In genomic region chr11:36332222-36332621, GRCm38 (mm10) we compare ENCODE assay signal across 20 mouse cellular contexts.
A peak's percentile ranks its signal among the peaks of the same experiment; 100 is the strongest.
DNase-seq lines count a peak whose midpoint lies in the region; ATAC-seq lines count a peak whose summit lies in the region.
"Had no signal": no experiment of that assay in that cellular context is flagged by ENCODE, and none has a peak within 500 bp of the region (broad histone marks: within the 10 kb centered on the region; RNA-seq: fewer than 3 reads in every experiment).

No protein-coding gene starts in this region.

- no peaks in the 10 kb centered on the region for H3K9me3 ChIP-seq in forebrain, embryonic 14.5 days (replicated peaks; ENCODE audit: control insufficient read depth, low read length)
- no peaks in the 10 kb centered on the region for H3K9me3 ChIP-seq in forebrain, embryonic 13.5 days (replicated peaks)
- no peaks in the 10 kb centered on the region for H3K9me3 ChIP-seq in hindbrain, embryonic 15.5 days
- H3K9me3 ChIP-seq in neural tube, embryonic 15.5 days (replicated peaks): no peaks in the 10 kb centered on the region
- H3K9me3 ChIP-seq: heart, embryonic 12.5 days; liver, embryonic 13.5 days had no signal

- no peaks in the 10 kb centered on the region for H3K36me3 ChIP-seq in forebrain, embryonic 14.5 days (ENCODE audit: control insufficient read depth, insufficient read depth, low read length)
- no peaks in the 10 kb centered on the region for H3K36me3 ChIP-seq in forebrain, embryonic 13.5 days (ENCODE audit: poor library complexity, severe bottlenecking)
- no peaks in the 10 kb centered on the region for H3K36me3 ChIP-seq in hindbrain, embryonic 15.5 days
- H3K36me3 ChIP-seq in neural tube, embryonic 15.5 days: no peaks in the 10 kb centered on the region
- H3K36me3 ChIP-seq: heart, embryonic 12.5 days; limb, embryonic 13.5 days; liver, embryonic 13.5 days had no signal

- no peak overlapping the region for H3K27ac ChIP-seq in forebrain, embryonic 14.5 days (ENCODE audit: low read depth, low read length)
- H3K27ac ChIP-seq in forebrain, embryonic 13.5 days: no peak overlapping the region
- H3K27ac ChIP-seq in hindbrain, embryonic 15.5 days (replicated peaks): no peak overlapping the region
- H3K27ac ChIP-seq in neural tube, embryonic 15.5 days (replicated peaks): 0 out of 2 replicates have a peak overlapping the region, but pooled peaks have one; percentile 41
- H3K27ac ChIP-seq: limb, embryonic 13.5 days; liver, embryonic 13.5 days had no signal

- H3K4me2 ChIP-seq in forebrain, embryonic 14.5 days (ENCODE audit: low read length): no peak overlapping the region
- H3K4me2 ChIP-seq in forebrain, embryonic 13.5 days: no peak overlapping the region
- 0 out of 2 replicates have a peak overlapping the region, but pooled peaks have one; percentile 13 for H3K4me2 ChIP-seq in hindbrain, embryonic 15.5 days
- H3K4me2 ChIP-seq in neural tube, embryonic 15.5 days: peak overlapping the region; percentile 22
- H3K4me2 ChIP-seq: heart, embryonic 12.5 days; limb, embryonic 13.5 days; liver, embryonic 13.5 days; lung, embryonic 14.5 days had no signal

- 68% methylated on average over 12 of the region's 12 CpGs for whole genome bisulfite sequencing in forebrain, embryonic 14.5 days
- WGBS in forebrain, embryonic 13.5 days: 58% methylated on average over 12 of the region's 12 CpGs
- WGBS in hindbrain, embryonic 15.5 days: 42% methylated on average over 12 of the region's 12 CpGs
- 41% methylated on average over 12 of the region's 12 CpGs for WGBS in neural tube, embryonic 15.5 days

- peaks cover 16% of the 10 kb centered on the region; the same call in 1 of the 2 replicates for H3K4me1 ChIP-seq in forebrain, embryonic 14.5 days (ENCODE audit: control insufficient read depth, insufficient read depth, low read length)
- peaks cover 43% of the 10 kb centered on the region for H3K4me1 ChIP-seq in forebrain, embryonic 13.5 days
- H3K4me1 ChIP-seq in hindbrain, embryonic 15.5 days (replicated peaks): peaks cover 27% of the 10 kb centered on the region
- peaks cover 25% of the 10 kb centered on the region for H3K4me1 ChIP-seq in neural tube, embryonic 15.5 days
- H3K4me1 ChIP-seq: liver, embryonic 13.5 days had no signal

- no peaks in the 10 kb centered on the region for H3K27me3 ChIP-seq in forebrain, embryonic 14.5 days (replicated peaks; ENCODE audit: control insufficient read depth, insufficient read depth, low read length)
- H3K27me3 ChIP-seq in forebrain, embryonic 13.5 days: no peaks in the 10 kb centered on the region
- no peaks in the 10 kb centered on the region for H3K27me3 ChIP-seq in hindbrain, embryonic 15.5 days
- no peaks in the 10 kb centered on the region for H3K27me3 ChIP-seq in neural tube, embryonic 15.5 days (replicated peaks)
- H3K27me3 ChIP-seq: heart, embryonic 12.5 days; liver, embryonic 13.5 days had no signal

- no peak for ATAC-seq in forebrain, embryonic 14.5 days
- no peak for ATAC-seq in forebrain, embryonic 13.5 days
- peak; percentile 32; the same call in 1 of the 2 replicates for ATAC-seq in hindbrain, embryonic 15.5 days (ENCODE audit: low FRiP score, low read depth)
- ATAC-seq in neural tube, embryonic 15.5 days (ENCODE audit: low FRiP score): 0 out of 2 replicates have a peak, but pooled peaks have one; percentile 40
- ATAC-seq: forebrain, embryonic 16.5 days had no signal

- DNase-seq in forebrain, embryonic 14.5 days (ENCODE audit: low spot score): peak; percentile 34
- peak; percentile 36 for DNase-seq in retina, embryonic 14.5 days (ENCODE audit: low spot score)
- DNase-seq in retina, postnatal 1 day: no peak
- no peak for DNase-seq in thymus, postnatal 14 days
- DNase-seq in frontal cortex, postnatal 14 days (ENCODE audit: low spot score in 2 of 2): no peak
- DNase-seq: cerebellum, adult 9-11 months; gastrocnemius, postnatal 10 days; heart, adult 11 months; heart, postnatal 14 days; kidney, adult 8-10 months; kidney, postnatal 14 days; liver, embryonic 13.5 days; lung, embryonic 14.5 days; lung, postnatal 36 days had no signal

- H3K4me3 ChIP-seq in forebrain, embryonic 14.5 days (ENCODE audit: low read depth, low read length): no peak overlapping the region
- no peak overlapping the region for H3K4me3 ChIP-seq in forebrain, embryonic 13.5 days
- no peak overlapping the region for H3K4me3 ChIP-seq in hindbrain, embryonic 15.5 days
- no peak overlapping the region for H3K4me3 ChIP-seq in neural tube, embryonic 15.5 days (replicated peaks)
- H3K4me3 ChIP-seq: heart, embryonic 12.5 days; limb, embryonic 13.5 days; liver, embryonic 13.5 days had no signal

- H3K9ac ChIP-seq in forebrain, embryonic 14.5 days (ENCODE audit: low read length): no peak overlapping the region
- H3K9ac ChIP-seq in forebrain, embryonic 13.5 days: no peak overlapping the region
- H3K9ac ChIP-seq in hindbrain, embryonic 15.5 days: no peak overlapping the region
- H3K9ac ChIP-seq in neural tube, embryonic 15.5 days (replicated peaks): no peak overlapping the region
- H3K9ac ChIP-seq: heart, embryonic 12.5 days; limb, embryonic 13.5 days; liver, embryonic 13.5 days; lung, embryonic 14.5 days had no signal

Comparison
In these comparisons a context has a peak if more than half of its experiments do, and no peak if none do; other contexts are left out.
1. DNase-seq: peak in forebrain, embryonic 14.5 days (single experiment) and retina, embryonic 14.5 days (single experiment); none in retina, postnatal 1 day (single experiment), thymus, postnatal 14 days (single experiment) and frontal cortex, postnatal 14 days (0 of 2).
2. ATAC-seq: peak in hindbrain, embryonic 15.5 days (single experiment) and neural tube, embryonic 15.5 days (single experiment); none in forebrain, embryonic 14.5 days (single experiment) and forebrain, embryonic 13.5 days (single experiment).
3. H3K4me2 ChIP-seq: peak in hindbrain, embryonic 15.5 days (single experiment) and neural tube, embryonic 15.5 days (single experiment); none in forebrain, embryonic 14.5 days (single experiment) and forebrain, embryonic 13.5 days (single experiment).